Mouse (Mus musculus) heart, embryonic 13.5 days (tissue): ENCODE results near the gene Vps37c. TPM values are rescaled to one million over a fixed set of nuclear protein-coding genes. Genes with fewer than 3 reads are reported as not detected.

Source experiments
- ATAC-seq: fragments of 200-750 bp; cut with Nextera tagmentation; 2 replicates; pipeline ENCODE4 v1.8.0; 2017; ENCODE audit warnings: moderate TSS enrichment; ENCODE audit not compliant: insufficient number of reproducible peaks, low FRiP score, low TSS enrichment; ENCODE audit errors: extremely low read depth
- H3K27ac ChIP-seq: fragments of 300-500 bp; sonication (generic); replicated peaks from 2 replicates; pipeline ENCODE4 v1.5.1; 2015; ENCODE audit warnings: moderate library complexity, mild to moderate bottlenecking, inconsistent platforms
- H3K27me3 ChIP-seq: fragments of 300-500 bp; sonication (generic); replicated peaks from 2 replicates; pipeline ENCODE4 v1.6.1; 2015; ENCODE audit warnings: mild to moderate bottlenecking, inconsistent platforms
- H3K36me3 ChIP-seq: fragments of 300-500 bp; sonication (generic); 2 replicates; pipeline ENCODE4 v1.6.1; 2015; ENCODE audit warnings: mild to moderate bottlenecking, inconsistent platforms
- H3K4me1 ChIP-seq: fragments of 300-500 bp; sonication (generic); 2 replicates; pipeline ENCODE4 v1.6.1; 2015; ENCODE audit warnings: inconsistent platforms
- H3K4me2 ChIP-seq: fragments of 300-500 bp; sonication (generic); 2 replicates; pipeline ENCODE4 v1.6.1; 2015; ENCODE audit warnings: inconsistent platforms, mild to moderate bottlenecking, moderate library complexity
- H3K4me3 ChIP-seq: fragments of 300-500 bp; sonication (generic); 2 replicates; pipeline ENCODE4 v1.5.1; 2015; ENCODE audit warnings: moderate library complexity, mild to moderate bottlenecking, inconsistent platforms
- H3K9ac ChIP-seq: fragments of 300-500 bp; sonication (generic); 2 replicates; pipeline ENCODE4 v1.6.1; 2015; ENCODE audit warnings: inconsistent platforms, mild to moderate bottlenecking, moderate library complexity
- H3K9me3 ChIP-seq: fragments of 300-500 bp; sonication (generic); 2 replicates; pipeline ENCODE4 v1.6.1; 2016; ENCODE audit warnings: inconsistent platforms
- WGBS: fragments of 180-500 bp; shearing (Covaris S2); methylation state at CpG from one replicate; pipeline ENCODE4 v1.1.7; 2015; ENCODE audit warnings: mixed read lengths; 5-methylcytosine and 5-hydroxymethylcytosine counted together
- polyA plus RNA-seq: library from polyadenylated mRNA; unstranded; fragments of >200 nt; fragmentation: Nextera tagmentation; extraction: Ambion mirVana; gene quantifications from 2 replicates; pipeline ENCODE4 v1.2.1, GENCODE M21; 2015

The Vps37c gene
- 28.4 and 30.3 TPM in 2 replicates for polyA plus RNA-seq

DNA sequence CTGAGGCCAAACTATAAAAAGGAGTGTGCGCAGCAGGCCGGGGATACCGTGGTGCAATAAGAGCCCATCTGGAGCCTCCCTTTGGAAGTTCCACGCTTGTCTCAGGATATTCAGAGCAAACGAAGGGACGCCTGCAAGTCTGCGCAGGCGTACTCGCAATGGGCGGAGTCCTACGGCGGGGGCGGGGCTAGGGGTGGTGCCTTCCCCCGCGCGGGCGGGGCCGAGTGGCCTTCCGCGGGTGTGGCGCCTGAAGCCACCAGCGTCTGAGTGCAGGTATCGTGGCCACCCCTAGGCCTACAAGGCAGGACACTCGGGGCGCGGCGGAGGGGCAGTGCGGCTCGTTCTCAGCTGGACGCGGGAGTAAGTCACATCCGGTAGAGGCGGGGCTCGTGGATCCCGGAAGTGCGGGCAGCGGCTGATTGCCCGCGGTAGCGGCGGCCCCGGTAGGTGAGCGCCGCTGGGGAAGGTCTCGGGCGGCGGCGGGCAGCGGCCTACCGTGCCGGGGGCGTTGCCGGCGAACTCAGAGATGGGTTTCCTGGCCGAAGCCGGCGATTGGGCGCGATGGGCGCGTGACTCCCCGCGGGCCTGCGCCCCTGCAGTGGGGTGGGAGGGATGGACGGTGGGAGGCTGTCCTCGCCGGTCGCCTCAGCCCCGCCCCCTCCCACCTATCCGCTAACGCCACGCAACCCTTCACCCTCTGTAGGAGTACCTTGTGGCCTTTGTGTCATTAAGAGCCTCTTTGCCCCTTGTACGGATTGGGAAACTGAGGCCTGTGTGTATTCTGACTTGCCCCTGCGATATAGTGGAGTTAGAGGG, at the start of gene Vps37c:
TSS of gene Vps37c (plus strand) at position 199 of the 816 bp plus-strand sequence.
- peak within 1 kb of the TSS; percentile 91 for H3K9ac ChIP-seq
- H3K36me3 ChIP-seq = no peaks in the 10 kb centered on the region; the same call in 1 of the 2 replicates
- peaks cover 9% of the 10 kb centered on the region; the same call in 1 of the 2 replicates for H3K27me3 ChIP-seq
- peak within 1 kb of the TSS; percentile 86 for H3K4me3 ChIP-seq
- ATAC-seq = peak; percentile 91
- peaks cover 42% of the 10 kb centered on the region for H3K4me1 ChIP-seq
- H3K4me2 ChIP-seq = peak within 1 kb of the TSS; percentile 72
- WGBS = under 1% methylated on average over 74 of the region's 74 CpGs
- H3K9me3 ChIP-seq = no peaks in the 10 kb centered on the region
- H3K27ac ChIP-seq = peak within 1 kb of the TSS; percentile 98

GRCm38 (mm10) chr19:10640080-10640479, 48.5 kb upstream of the Vps37c start:
- H3K27ac ChIP-seq = no peak overlapping the region
- H3K4me1 ChIP-seq = peaks cover 18% of the 10 kb centered on the region
- H3K27me3 ChIP-seq = peaks cover 32% of the 10 kb centered on the region; the same call in 1 of the 2 replicates
- H3K9ac ChIP-seq = peak overlapping the region; percentile 44; the same call in 1 of the 2 replicates
- WGBS = 3% methylated on average over 5 of the region's 5 CpGs
- peak overlapping the region; percentile 41 for H3K4me2 ChIP-seq
- H3K4me3 ChIP-seq = no peak overlapping the region
- H3K9me3 ChIP-seq = no peaks in the 10 kb centered on the region
- no peaks in the 10 kb centered on the region for H3K36me3 ChIP-seq
- no peak for ATAC-seq

GRCm38 (mm10) chr19:10640589-10641378, 47.8 kb upstream of the Vps37c start:
- WGBS = 46% methylated on average over 13 of the region's 13 CpGs
- no peak overlapping the region for H3K9ac ChIP-seq
- ATAC-seq = no peak

DNA sequence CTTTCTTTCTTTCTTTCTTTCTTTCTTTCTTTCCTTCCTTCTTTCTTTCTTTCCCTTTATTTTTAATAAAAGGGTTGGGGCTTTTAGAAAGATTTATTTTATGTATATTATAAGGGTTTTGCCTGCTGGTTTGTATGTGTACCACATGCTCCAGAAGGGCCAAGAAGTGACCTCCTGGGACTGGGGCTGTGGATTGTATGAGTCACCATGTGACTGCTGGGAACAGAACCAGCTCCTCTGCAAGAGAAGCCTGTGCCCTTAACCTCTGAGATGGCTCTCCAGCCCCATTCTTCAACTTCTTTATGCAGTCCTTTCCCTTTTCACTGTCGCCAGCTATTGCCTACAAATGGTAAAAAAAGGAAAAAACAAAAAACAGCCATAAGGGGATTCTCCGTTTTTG, 42.9 kb upstream of the Vps37c start:
- Histone ChIP-seq H3K27me3 (peaks cover 29% of the 10 kb centered on the region; the same call in 1 of the 2 replicates), H3K27ac (no peak overlapping the region), H3K9me3 (no peaks in the 10 kb centered on the region), H3K4me2 (no peak overlapping the region), H3K4me1 (0 out of 2 replicates have a peak, but pooled peaks cover under 1% of the 10 kb centered on the region), H3K9ac (no peak overlapping the region), H3K36me3 (no peaks in the 10 kb centered on the region), H3K4me3 (no peak overlapping the region)
- 87% methylated on average over 2 of the region's 2 CpGs for WGBS
- ATAC-seq = no peak

More at GRCm38 (mm10) chr19:10640589-10641378, 47.8 kb upstream of the Vps37c start:
- H3K4me1 ChIP-seq = peaks cover 11% of the 10 kb centered on the region; the same call in 1 of the 2 replicates
- H3K9me3 ChIP-seq = no peaks in the 10 kb centered on the region
- H3K4me2 ChIP-seq = peak overlapping the region; percentile 41
- no peak overlapping the region for H3K4me3 ChIP-seq
- peaks cover 25% of the 10 kb centered on the region; the same call in 1 of the 2 replicates for H3K27me3 ChIP-seq
- H3K36me3 ChIP-seq = no peaks in the 10 kb centered on the region
- no peak overlapping the region for H3K27ac ChIP-seq

DNA sequence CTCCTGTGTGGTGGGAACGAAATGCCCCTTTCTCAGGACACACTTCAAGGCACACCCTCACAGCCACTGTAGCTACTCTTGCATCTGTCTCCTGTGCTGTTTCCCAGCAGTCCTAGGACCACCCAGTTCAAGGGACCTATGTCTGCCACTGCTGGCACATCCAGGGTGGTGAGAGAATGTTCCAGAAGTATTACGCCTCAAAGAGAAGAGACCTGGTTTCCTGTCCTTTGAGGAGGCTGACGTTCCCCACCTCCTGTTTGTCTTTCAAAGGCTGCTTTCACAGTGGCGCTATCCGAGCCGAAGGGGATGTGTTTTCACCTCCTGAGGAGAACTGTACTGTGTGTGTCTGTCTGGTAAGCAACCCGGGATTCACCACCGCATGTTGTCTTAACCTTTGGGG, 40.4 kb upstream of the Vps37c start:
- no peak for ATAC-seq
- H3K4me2 ChIP-seq = no peak overlapping the region
- 69% methylated on average over 8 of the region's 8 CpGs for WGBS
- no peaks in the 10 kb centered on the region for H3K9me3 ChIP-seq
- no peak overlapping the region for H3K4me3 ChIP-seq
- H3K36me3 ChIP-seq = no peaks in the 10 kb centered on the region
- H3K4me1 ChIP-seq = no peaks in the 10 kb centered on the region
- peaks cover 22% of the 10 kb centered on the region; the same call in 1 of the 2 replicates for H3K27me3 ChIP-seq
- H3K9ac ChIP-seq = no peak overlapping the region
- H3K27ac ChIP-seq = no peak overlapping the region

GRCm38 (mm10) chr19:10656058-10656457, 32.5 kb upstream of the Vps37c start:
- Histone ChIP-seq H3K9me3 (no peaks in the 10 kb centered on the region), H3K9ac (no peak overlapping the region), H3K4me3 (no peak overlapping the region), H3K4me1 (peaks cover 10% of the 10 kb centered on the region), H3K4me2 (no peak overlapping the region), H3K27ac (no peak overlapping the region), H3K36me3 (no peaks in the 10 kb centered on the region), H3K27me3 (no peaks in the 10 kb centered on the region)
- no peak for ATAC-seq
- 52% methylated on average over 3 of the region's 3 CpGs for WGBS

GRCm38 (mm10) chr19:10657742-10658141, 30.8 kb upstream of the Vps37c start:
- Histone ChIP-seq H3K9ac (no peak overlapping the region), H3K4me3 (no peak overlapping the region), H3K27ac (no peak overlapping the region), H3K36me3 (no peaks in the 10 kb centered on the region), H3K4me2 (no peak overlapping the region), H3K9me3 (no peaks in the 10 kb centered on the region), H3K4me1 (peaks cover 10% of the 10 kb centered on the region), H3K27me3 (no peaks in the 10 kb centered on the region)
- no peak for ATAC-seq
- WGBS = 63% methylated on average over 5 of the region's 5 CpGs

- Histone ChIP-seq H3K9me3 (no peaks in the 10 kb centered on the region), H3K9ac (no peak overlapping the region), H3K4me2 (no peak overlapping the region), H3K4me3 (no peak overlapping the region), H3K27me3 (no peaks in the 10 kb centered on the region), H3K4me1 (peaks cover 10% of the 10 kb centered on the region), H3K36me3 (no peaks in the 10 kb centered on the region), H3K27ac (no peak overlapping the region)
- WGBS = 71% methylated on average over 2 of the region's 2 CpGs
- no peak for ATAC-seq
Observed at GRCm38 (mm10) chr19:10658406-10658805, 30.1 kb upstream of the Vps37c start.

DNA sequence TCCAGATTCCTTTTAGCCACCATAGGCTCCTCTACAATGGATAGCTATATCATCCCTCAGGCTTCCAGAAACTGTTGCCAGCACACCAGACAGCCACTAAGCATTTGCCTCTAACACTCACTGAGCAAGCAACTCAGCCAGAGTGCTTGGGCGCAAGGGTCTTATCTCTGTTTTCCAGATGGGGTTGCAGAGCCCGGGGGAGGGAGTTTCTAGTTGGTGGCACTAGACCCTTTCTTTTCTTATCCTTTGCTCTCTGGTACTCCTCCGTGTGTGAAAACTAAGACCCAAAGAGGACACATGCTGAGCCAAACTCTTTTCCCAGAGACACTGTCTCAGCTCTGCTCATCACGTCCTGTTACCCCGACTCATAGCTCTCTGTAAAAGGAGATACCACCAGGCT, 27.2 kb upstream of the Vps37c start:
- Histone ChIP-seq H3K4me1 (peaks cover 7% of the 10 kb centered on the region), H3K27ac (peak overlapping the region; percentile 33; the same call in 1 of the 2 replicates), H3K9ac (no peak overlapping the region), H3K27me3 (no peaks in the 10 kb centered on the region; the same call in 1 of the 2 replicates), H3K9me3 (no peaks in the 10 kb centered on the region), H3K4me3 (no peak overlapping the region), H3K4me2 (no peak overlapping the region; the same call in 1 of the 2 replicates), H3K36me3 (no peaks in the 10 kb centered on the region)
- 37% methylated on average over 5 of the region's 5 CpGs for WGBS
- ATAC-seq = peak; percentile 35; the same call in 1 of the 2 replicates

- H3K4me2 ChIP-seq = no peak overlapping the region; the same call in 1 of the 2 replicates
- peak overlapping the region; percentile 33; the same call in 1 of the 2 replicates for H3K27ac ChIP-seq
- 67% methylated on average over 2 of the region's 2 CpGs for WGBS
- H3K9ac ChIP-seq = no peak overlapping the region
- ATAC-seq = no peak
- no peaks in the 10 kb centered on the region; the same call in 1 of the 2 replicates for H3K27me3 ChIP-seq
- no peaks in the 10 kb centered on the region for H3K36me3 ChIP-seq
- H3K9me3 ChIP-seq = no peaks in the 10 kb centered on the region
- peaks cover 2% of the 10 kb centered on the region for H3K4me1 ChIP-seq
- no peak overlapping the region for H3K4me3 ChIP-seq
Observed at GRCm38 (mm10) chr19:10661919-10662318, 26.6 kb upstream of the Vps37c start.

GRCm38 (mm10) chr19:10662665-10663064, 25.9 kb upstream of the Vps37c start:
- Histone ChIP-seq H3K36me3 (no peaks in the 10 kb centered on the region), H3K9me3 (no peaks in the 10 kb centered on the region), H3K9ac (no peak overlapping the region), H3K4me1 (no peaks in the 10 kb centered on the region), H3K27ac (peak overlapping the region; percentile 24; the same call in 1 of the 2 replicates), H3K27me3 (no peaks in the 10 kb centered on the region; the same call in 1 of the 2 replicates), H3K4me3 (no peak overlapping the region), H3K4me2 (no peak overlapping the region)
- WGBS = 57% methylated on average over 3 of the region's 3 CpGs
- no peak for ATAC-seq
